Mouse (Mus musculus): ENCODE measurements around the gene Gcnt1. TPM values are rescaled to one million over a fixed set of nuclear protein-coding genes. Genes with fewer than 3 reads are reported as not detected.

Gene Gcnt1
- polyA plus RNA-seq, 1 experiment, result 0.14 TPM

DNA sequence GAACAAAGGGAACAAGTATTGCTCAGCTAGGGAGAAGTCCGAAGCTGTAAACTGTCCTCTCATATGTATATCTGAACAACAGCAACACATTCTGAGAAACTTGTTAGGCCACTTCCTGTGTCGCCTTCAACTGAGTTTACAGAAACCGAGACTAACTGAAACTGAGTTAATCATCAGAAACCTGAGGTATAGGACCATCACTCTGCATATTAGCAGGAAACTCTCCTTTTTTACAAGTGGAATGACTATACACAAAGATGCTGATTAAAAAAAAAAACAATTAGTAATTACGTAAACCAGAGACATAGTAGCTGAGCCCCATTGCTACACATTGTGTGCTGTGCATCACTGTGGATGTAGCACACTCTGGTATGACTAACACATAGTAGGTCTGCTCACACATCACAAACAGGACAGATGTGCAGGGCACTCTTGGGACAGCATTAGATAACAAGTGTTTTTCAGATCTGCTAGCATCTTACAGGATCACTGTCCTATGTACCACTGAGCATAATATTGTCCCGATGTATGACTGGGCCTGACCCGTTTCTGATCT, 77.4 kb downstream of the Gcnt1 start:
- no peak overlapping the region for H3K4me3 ChIP-seq (replicated peaks)
- TF ChIP-seq TAL1 (IDR thresholded peaks at IDR 0.05; ENCODE audit: low read length) (no peak), GATA1 (IDR thresholded peaks at IDR 0.05; ENCODE audit: low read length) (no peak)

DNA sequence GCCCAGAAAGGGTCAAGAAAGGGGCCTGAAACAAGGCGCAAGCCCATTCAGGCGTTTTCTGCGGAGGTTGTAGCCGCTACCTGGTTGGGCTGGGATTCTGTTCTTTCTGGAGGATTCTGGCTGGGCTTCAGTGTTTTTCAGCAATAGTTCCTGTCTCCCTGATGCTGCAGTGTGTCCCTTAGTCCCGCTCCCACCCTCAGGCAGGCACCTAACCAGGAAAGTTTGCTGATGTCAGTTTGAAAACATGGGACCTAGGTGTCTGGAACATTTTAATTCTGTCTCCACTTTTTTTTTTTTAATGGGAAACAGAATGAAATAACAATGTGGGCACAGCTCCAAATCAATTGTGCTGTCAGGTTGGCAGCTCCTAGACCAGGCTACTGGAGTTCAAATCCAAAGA, 78.5 kb downstream of the Gcnt1 start:
- no peaks in the 10 kb centered on the region for H3K27me3 ChIP-seq (ENCODE audit: control insufficient read depth)
- H3K36me3 ChIP-seq (ENCODE audit: control insufficient read depth), result no peaks in the 10 kb centered on the region
- H3K4me3 ChIP-seq (replicated peaks), result no peak overlapping the region
- H3K4me1 ChIP-seq (ENCODE audit: control insufficient read depth), result peaks cover 2% of the 10 kb centered on the region
- no peak for TF ChIP-seq TAL1 (IDR thresholded peaks at IDR 0.05; ENCODE audit: low read length)
- H3K9me3 ChIP-seq (ENCODE audit: control insufficient read depth, low read length), result no peaks in the 10 kb centered on the region

More for the DNA sequence above, 77.4 kb downstream of the Gcnt1 start:
- Histone ChIP-seq H3K4me1 (ENCODE audit: control insufficient read depth) (peaks cover 2% of the 10 kb centered on the region), H3K36me3 (ENCODE audit: control insufficient read depth) (no peaks in the 10 kb centered on the region), H3K27me3 (ENCODE audit: control insufficient read depth) (no peaks in the 10 kb centered on the region), H3K9me3 (ENCODE audit: control insufficient read depth, low read length) (no peaks in the 10 kb centered on the region)

DNA sequence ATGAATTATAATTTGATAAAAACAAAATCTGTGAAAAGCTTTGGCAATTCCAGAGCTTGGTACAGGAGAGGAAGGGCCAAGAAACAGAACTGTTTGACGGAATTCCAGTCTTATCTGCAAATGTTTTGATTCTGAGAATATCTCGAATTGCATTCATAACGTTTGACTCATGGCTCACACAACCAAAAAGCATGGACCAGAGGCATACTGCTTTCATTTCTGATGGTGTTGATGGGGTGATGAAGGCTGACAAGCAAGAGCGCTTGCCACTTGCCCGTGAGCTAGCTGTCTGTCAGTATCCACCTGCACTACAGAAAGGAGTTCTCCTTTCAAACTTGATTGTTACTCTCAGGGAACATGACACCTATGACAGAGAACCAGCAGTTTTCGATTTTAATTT, 83.1 kb downstream of the Gcnt1 start:
- no peak for TF ChIP-seq GATA1 (IDR thresholded peaks at IDR 0.05; ENCODE audit: low read length)
- H3K4me1 ChIP-seq (ENCODE audit: control insufficient read depth), result no peaks in the 10 kb centered on the region
- no peaks in the 10 kb centered on the region for H3K36me3 ChIP-seq (ENCODE audit: control insufficient read depth)
- no peaks in the 10 kb centered on the region for H3K27me3 ChIP-seq (ENCODE audit: control insufficient read depth)
- no peaks in the 10 kb centered on the region for H3K9me3 ChIP-seq (ENCODE audit: control insufficient read depth, low read length)
- H3K4me3 ChIP-seq (replicated peaks), result no peak overlapping the region

DNA sequence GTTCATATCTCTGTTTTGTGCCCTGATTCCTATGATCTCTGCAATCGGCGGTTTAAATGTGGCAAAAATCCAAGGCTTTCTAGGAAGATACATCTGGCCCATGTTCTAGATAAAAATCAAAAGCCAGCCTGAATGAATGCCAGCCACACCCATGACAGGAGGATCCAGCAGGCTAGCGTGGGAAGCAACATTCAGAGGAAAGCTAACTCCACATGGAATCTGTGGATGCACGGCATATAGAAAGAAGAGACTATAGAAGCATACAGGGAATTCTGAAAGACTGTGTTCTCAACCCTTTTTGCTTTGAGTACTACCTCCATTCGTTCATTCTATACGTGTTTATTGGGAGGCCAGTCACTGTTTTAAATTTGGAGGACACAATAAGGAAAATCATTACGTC, 86.6 kb downstream of the Gcnt1 start:
- no peak for TF ChIP-seq TAL1 (IDR thresholded peaks at IDR 0.05; ENCODE audit: low read length)
- TF ChIP-seq GATA1 (IDR thresholded peaks at IDR 0.05; ENCODE audit: low read length), result no peak

DNA sequence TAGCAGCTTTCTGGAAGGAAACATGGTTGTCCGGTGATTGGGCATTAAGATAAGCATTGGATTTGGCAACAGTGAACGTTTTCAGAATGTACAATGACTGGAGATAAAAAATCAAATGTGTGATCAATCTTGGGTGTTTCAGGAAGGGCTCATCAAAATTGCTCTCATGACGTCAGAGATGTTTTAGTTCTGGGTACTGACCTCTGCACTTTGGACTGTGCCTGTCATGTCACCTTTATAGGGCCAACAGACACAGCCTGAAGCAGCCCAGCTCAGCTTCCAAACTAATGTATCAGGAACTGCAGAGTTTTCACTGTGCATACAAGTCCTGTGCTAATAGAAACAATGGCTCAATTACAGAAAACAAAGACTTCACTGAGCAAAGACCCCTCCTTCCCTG, 89.3 kb downstream of the Gcnt1 start:
- Histone ChIP-seq H3K36me3 (ENCODE audit: control insufficient read depth) (no peaks in the 10 kb centered on the region), H3K9me3 (ENCODE audit: control insufficient read depth, low read length) (no peaks in the 10 kb centered on the region)

More for the DNA sequence above, 86.6 kb downstream of the Gcnt1 start:
- H3K4me3 ChIP-seq (replicated peaks), result no peak overlapping the region
- no peaks in the 10 kb centered on the region for H3K4me1 ChIP-seq (ENCODE audit: control insufficient read depth)
- H3K27me3 ChIP-seq (ENCODE audit: control insufficient read depth), result no peaks in the 10 kb centered on the region
- no peaks in the 10 kb centered on the region for H3K9me3 ChIP-seq (ENCODE audit: control insufficient read depth, low read length)
- H3K36me3 ChIP-seq (ENCODE audit: control insufficient read depth), result no peaks in the 10 kb centered on the region

DNA sequence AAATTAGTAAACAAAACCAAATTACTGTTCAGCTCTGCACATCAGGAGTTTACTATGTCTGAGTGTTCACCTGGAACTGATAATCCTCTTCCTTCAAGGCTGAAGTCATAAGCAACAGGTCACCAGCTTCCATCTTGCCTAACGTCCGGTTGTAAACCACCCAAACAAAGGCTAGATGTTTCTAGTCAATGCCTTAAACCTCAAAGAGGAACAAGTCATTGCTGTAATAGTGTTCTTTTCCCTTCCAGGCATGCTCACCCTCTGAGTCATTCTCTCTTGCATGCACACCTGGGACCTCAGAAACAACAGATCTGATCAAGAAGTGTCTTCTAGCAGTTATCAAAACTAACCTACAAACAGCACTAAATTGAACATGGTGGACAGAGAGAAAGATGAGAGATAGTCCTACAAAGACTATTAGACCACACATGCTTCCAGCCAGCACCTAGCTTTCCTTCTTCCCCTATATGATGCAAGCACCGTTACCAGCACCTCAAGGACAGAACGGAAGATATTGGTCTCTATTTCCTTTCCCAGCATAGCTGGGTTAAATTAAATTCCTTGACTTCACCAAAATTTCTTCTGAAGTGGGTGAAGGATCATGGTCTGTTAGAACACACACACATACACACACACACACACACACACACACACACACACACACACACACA, 94.1 kb downstream of the Gcnt1 start:
- Histone ChIP-seq H3K4me1 (ENCODE audit: control insufficient read depth) (no peaks in the 10 kb centered on the region), H3K27me3 (ENCODE audit: control insufficient read depth) (no peaks in the 10 kb centered on the region), H3K4me3 (replicated peaks) (no peak overlapping the region), H3K9me3 (ENCODE audit: control insufficient read depth, low read length) (no peaks in the 10 kb centered on the region), H3K36me3 (ENCODE audit: control insufficient read depth) (no peaks in the 10 kb centered on the region)
- no peak for TF ChIP-seq TAL1 (IDR thresholded peaks at IDR 0.05; ENCODE audit: low read length)
- TF ChIP-seq GATA1 (IDR thresholded peaks at IDR 0.05; ENCODE audit: low read length), result no peak

More for the DNA sequence above, 89.3 kb downstream of the Gcnt1 start:
- H3K27me3 ChIP-seq (ENCODE audit: control insufficient read depth), result no peaks in the 10 kb centered on the region
- no peak overlapping the region for H3K4me3 ChIP-seq (replicated peaks)
- TF ChIP-seq GATA1 (IDR thresholded peaks at IDR 0.05; ENCODE audit: low read length), result no peak
- TF ChIP-seq TAL1 (IDR thresholded peaks at IDR 0.05; ENCODE audit: low read length), result no peak
- H3K4me1 ChIP-seq (ENCODE audit: control insufficient read depth), result no peaks in the 10 kb centered on the region

Other genes with a start within 250 kb of the Gcnt1 start
- 5.2 and 7.2 TPM in 2 replicates for gene Rfk, start 21.2 kb upstream of the Gcnt1 start, polyA plus RNA-seq (2012)

Measured in erythroblast, embryonic 14.5 days (primary cell).